Mouse (Mus musculus) embryonic fibroblast, embryonic 13.5 days (primary cell): Measurements from ENCODE around the gene Togaram2.

Experiments
- CTCF ChIP-seq: IDR thresholded peaks from 2 replicates; pipeline ENCODE4 v1.5.1; 2011; ENCODE audit warnings: mild to moderate bottlenecking, control low read depth, low read length, moderate library complexity, borderline replicate concordance; ENCODE audit not compliant: insufficient read depth
- POLR2A ChIP-seq: IDR thresholded peaks from 2 replicates; pipeline ENCODE4 v1.6.1; 2011; ENCODE audit warnings: low read depth, mild to moderate bottlenecking, control low read depth, low read length, moderate library complexity

- TF ChIP-seq CTCF (no peak), POLR2A (no peak)
These were observed 69.9 kb downstream of the Togaram2 start for GRCm38 (mm10) chr17:71742935-71743334.
